ENCODE assay signal across 7 mouse cellular contexts in genomic region chr7:100590504-100590844, GRCm38 (mm10). TPM values are rescaled to one million over a fixed set of nuclear protein-coding genes. Genes with fewer than 3 reads are reported as not detected.
DNase-seq lines count a peak whose midpoint lies in the region; ATAC-seq and TF ChIP-seq lines count a peak whose summit lies in the region.

No protein-coding gene starts in this region.

- H3K36me3 ChIP-seq in embryonic facial prominence, embryonic 15.5 days, result no peaks in the 10 kb centered on the region
- H3K36me3 ChIP-seq in limb, embryonic 10.5 days, result no peaks in the 10 kb centered on the region
- H3K36me3 ChIP-seq in neural tube, embryonic 15.5 days, result no peaks in the 10 kb centered on the region

- peak overlapping the region; percentile 57 for H3K4me2 ChIP-seq in embryonic facial prominence, embryonic 15.5 days (replicated peaks)
- H3K4me2 ChIP-seq in neural tube, embryonic 15.5 days, result peak overlapping the region; percentile 65

- no peak for DNase-seq in lung, adult 2 months
- DNase-seq in lung, postnatal 10 days, result no peak
- DNase-seq in limb, embryonic 10.5 days (ENCODE audit: low spot score), result no peak
- no peak for DNase-seq in spleen, postnatal 4 days (ENCODE audit: low spot score in 2 of 2)
- no peak for DNase-seq in thymus, postnatal 36 days

- no peaks in the 10 kb centered on the region for H3K27me3 ChIP-seq in embryonic facial prominence, embryonic 15.5 days
- H3K27me3 ChIP-seq in limb, embryonic 10.5 days (ENCODE audit: low read depth, poor library complexity, severe bottlenecking), result no peaks in the 10 kb centered on the region
- H3K27me3 ChIP-seq in neural tube, embryonic 15.5 days (replicated peaks), result no peaks in the 10 kb centered on the region

- H3K27ac ChIP-seq in embryonic facial prominence, embryonic 15.5 days (replicated peaks), result peak overlapping the region; percentile 89
- H3K27ac ChIP-seq in limb, embryonic 10.5 days, result peak overlapping the region; percentile 87
- H3K27ac ChIP-seq in neural tube, embryonic 15.5 days (replicated peaks), result peak overlapping the region; percentile 91

- no peak for TF ChIP-seq CTCF in lung, adult 2 months (IDR thresholded peaks at IDR 0.05; ENCODE audit: insufficient read depth, low read length)

- no peaks in the 10 kb centered on the region for H3K9me3 ChIP-seq in embryonic facial prominence, embryonic 15.5 days (replicated peaks)
- no peaks in the 10 kb centered on the region for H3K9me3 ChIP-seq in limb, embryonic 10.5 days (replicated peaks)
- no peaks in the 10 kb centered on the region for H3K9me3 ChIP-seq in neural tube, embryonic 15.5 days (replicated peaks)

- TF ChIP-seq POLR2A in lung, adult 2 months (IDR thresholded peaks at IDR 0.05; ENCODE audit: borderline replicate concordance, extremely low read depth, low read depth, low read length), result no peak

- H3K4me1 ChIP-seq in lung, adult 2 months (ENCODE audit: control insufficient read depth, insufficient read depth, low read length), result no peaks in the 10 kb centered on the region; the same call in 1 of the 2 replicates
- no peaks in the 10 kb centered on the region for H3K4me1 ChIP-seq in embryonic facial prominence, embryonic 15.5 days
- 0 out of 2 replicates have a peak, but pooled peaks cover 3% of the 10 kb centered on the region for H3K4me1 ChIP-seq in limb, embryonic 10.5 days
- 0 out of 2 replicates have a peak, but pooled peaks cover 7% of the 10 kb centered on the region for H3K4me1 ChIP-seq in neural tube, embryonic 15.5 days

- H3K4me3 ChIP-seq in lung, adult 2 months (replicated peaks; ENCODE audit: extremely low read depth, low read depth, low read length), result peak overlapping the region; percentile 95
- H3K4me3 ChIP-seq in embryonic facial prominence, embryonic 15.5 days (replicated peaks), result peak overlapping the region; percentile 57
- peak overlapping the region; percentile 64 for H3K4me3 ChIP-seq in limb, embryonic 10.5 days
- peak overlapping the region; percentile 50 for H3K4me3 ChIP-seq in neural tube, embryonic 15.5 days (replicated peaks)

- WGBS in lung, adult 2 months, result 17% methylated on average over 7 of the region's 7 CpGs
- WGBS in embryonic facial prominence, embryonic 15.5 days, result 37% methylated on average over 7 of the region's 7 CpGs
- 43% methylated on average over 7 of the region's 7 CpGs for WGBS in limb, embryonic 10.5 days
- 46% methylated on average over 7 of the region's 7 CpGs for WGBS in neural tube, embryonic 15.5 days

- H3K9ac ChIP-seq in embryonic facial prominence, embryonic 15.5 days, result peak overlapping the region; percentile 35; the same call in 1 of the 2 replicates
- H3K9ac ChIP-seq in neural tube, embryonic 15.5 days (replicated peaks), result peak overlapping the region; percentile 62

- ATAC-seq in embryonic facial prominence, embryonic 15.5 days (ENCODE audit: insufficient number of reproducible peaks, low FRiP score, low TSS enrichment, low read depth), result no peak
- ATAC-seq in neural tube, embryonic 15.5 days (ENCODE audit: low FRiP score), result no peak

RNA-seq across cellular contexts. Expression of gene Rab6a, which starts 16.7 kb away (rescaled TPM):
- 30.3 and 42.9 TPM in 2 replicates for polyA plus RNA-seq in lung, adult 2 months (2012; rRNA removed)
- 105 and 107 TPM in 2 replicates for polyA plus RNA-seq in embryonic facial prominence, embryonic 15.5 days (2015; fragmentation: Nextera tagmentation; extraction: Ambion mirVana)
- 81.9 and 92.3 TPM in 2 replicates for polyA plus RNA-seq in limb, embryonic 10.5 days (2016; fragmentation: Nextera tagmentation; extraction: Ambion mirVana)
- 253 and 287 TPM in 2 replicates for polyA plus RNA-seq in neural tube, embryonic 15.5 days (2015; fragmentation: Nextera tagmentation; extraction: Ambion mirVana)

RNA-seq across cellular contexts. Expression of gene Mrpl48, which starts 17.6 kb away (rescaled TPM):
- 5.9 and 10.4 TPM in 2 replicates for polyA plus RNA-seq in lung, adult 2 months (2012; rRNA removed)
- 75.0 and 77.7 TPM in 2 replicates for polyA plus RNA-seq in embryonic facial prominence, embryonic 15.5 days (2015; fragmentation: Nextera tagmentation; extraction: Ambion mirVana)
- 57.3 and 59.5 TPM in 2 replicates for polyA plus RNA-seq in limb, embryonic 10.5 days (2016; fragmentation: Nextera tagmentation; extraction: Ambion mirVana)
- polyA plus RNA-seq in neural tube, embryonic 15.5 days (2015; fragmentation: Nextera tagmentation; extraction: Ambion mirVana), result 82.6 and 85.3 TPM in 2 replicates

RNA-seq across cellular contexts. Expression of gene Coa4, which starts 53.6 kb away (rescaled TPM):
- 8.5 and 9.0 TPM in 2 replicates for polyA plus RNA-seq in lung, adult 2 months (2012; rRNA removed)
- 19.7 and 20.8 TPM in 2 replicates for polyA plus RNA-seq in embryonic facial prominence, embryonic 15.5 days (2015; fragmentation: Nextera tagmentation; extraction: Ambion mirVana)
- 19.3 and 21.3 TPM in 2 replicates for polyA plus RNA-seq in limb, embryonic 10.5 days (2016; fragmentation: Nextera tagmentation; extraction: Ambion mirVana)
- 15.3 and 16.9 TPM in 2 replicates for polyA plus RNA-seq in neural tube, embryonic 15.5 days (2015; fragmentation: Nextera tagmentation; extraction: Ambion mirVana)
